Mouse (Mus musculus) CH12.LX (cell line): ENCODE measurements around the gene Kcnk3. TPM values are rescaled to one million over a fixed set of nuclear protein-coding genes. Genes with fewer than 3 reads are reported as not detected.
A peak's percentile ranks its signal among the peaks of the same experiment; 100 is the strongest.

ENCODE experiments used
- DNase-seq: peaks from one replicate; pipeline ENCODE4 v3.0.0-alpha.2; 2013; ENCODE audit errors: extremely low read depth
- H3K27ac ChIP-seq: 2 replicates; pipeline ENCODE4 v1.5.1; 2012; ENCODE audit warnings: low read depth, mild to moderate bottlenecking, control low read depth, moderate library complexity; ENCODE audit not compliant: insufficient read depth
- H3K27me3 ChIP-seq: replicated peaks from 2 replicates; pipeline ENCODE3; 2012; ENCODE audit warnings: inconsistent platforms
- H3K36me3 ChIP-seq, 2 experiments: replicated peaks in 1 of 2; 2 replicates each; pipeline versions ENCODE3 to v1.6.1; 2012; ENCODE audit warnings: inconsistent platforms in 1 of 2, low read length in 1 of 2, mild to moderate bottlenecking in 1 of 2, mixed read lengths in 1 of 2, moderate library complexity in 1 of 2; ENCODE audit not compliant: control insufficient read depth in 1 of 2, insufficient read depth in 1 of 2
- H3K4me1 ChIP-seq, 2 experiments: 2 replicates each; pipeline ENCODE4 v1.6.1; 2012; ENCODE audit warnings: inconsistent platforms in 1 of 2, moderate library complexity in 1 of 2; ENCODE audit not compliant: insufficient read depth in 2 of 2, control insufficient read depth in 1 of 2
- H3K4me2 ChIP-seq: 2 replicates; pipeline ENCODE4 v1.6.1; 2012; ENCODE audit warnings: low read depth, mild to moderate bottlenecking, control low read depth; ENCODE audit not compliant: poor library complexity, insufficient read depth, severe bottlenecking
- H3K4me3 ChIP-seq, 3 experiments: fragments of 150-350 bp in 1 of 3; sonication (generic) in 1 of 3; replicated peaks in 1 of 3; 2 replicates each; pipeline versions ENCODE3 to v1.5.1; 2011 to 2012; ENCODE audit warnings: low read depth in 2 of 3, low read length in 2 of 3, mild to moderate bottlenecking in 2 of 3, moderate library complexity in 2 of 3, control low read depth in 1 of 3, improper control_type of control experiment in 1 of 3, inconsistent platforms in 1 of 3, mixed read lengths in 1 of 3; ENCODE audit not compliant: poor library complexity in 1 of 3
- H3K79me2 ChIP-seq: replicated peaks from 2 replicates; pipeline ENCODE4 v1.6.1; 2012; ENCODE audit warnings: mild to moderate bottlenecking, moderate library complexity; ENCODE audit not compliant: control insufficient read depth, poor library complexity, insufficient read depth, severe bottlenecking; ENCODE audit errors: extremely low read depth
- H3K9ac ChIP-seq: 2 replicates; pipeline ENCODE4 v1.6.1; 2012; ENCODE audit warnings: low read depth, mild to moderate bottlenecking, control low read depth, moderate library complexity; ENCODE audit not compliant: insufficient read depth
- H3K9me3 ChIP-seq: replicated peaks from 2 replicates; pipeline ENCODE3; 2012; ENCODE audit warnings: low read length, inconsistent platforms, mixed read lengths
- BHLHE40 ChIP-seq: IDR thresholded peaks from 2 replicates; pipeline ENCODE4 v1.6.1; 2011; ENCODE audit warnings: mild to moderate bottlenecking, low read depth, low read length, improper control_type of control experiment
- CHD2 ChIP-seq: IDR thresholded peaks from 2 replicates; pipeline ENCODE4 v1.6.1; 2011; ENCODE audit warnings: low read length, improper control_type of control experiment
- EP300 ChIP-seq: IDR thresholded peaks from 2 replicates; pipeline ENCODE4 v1.6.1; 2011; ENCODE audit warnings: low read length, improper control_type of control experiment
- ETS1 ChIP-seq: conservative IDR thresholded peaks from 2 replicates; pipeline ENCODE4 v1.6.1; 2012; ENCODE audit warnings: low read depth, mild to moderate bottlenecking, inconsistent platforms, low read length, improper control_type of control experiment, moderate library complexity
- KAT2A ChIP-seq: IDR thresholded peaks from 2 replicates; pipeline ENCODE4 v1.6.1; 2012; ENCODE audit warnings: low read length, improper control_type of control experiment, inconsistent platforms; ENCODE audit not compliant: insufficient replicate concordance
- MAX ChIP-seq: IDR thresholded peaks from 2 replicates; pipeline ENCODE4 v1.6.1; 2011; ENCODE audit warnings: low read length, improper control_type of control experiment
- MEF2A ChIP-seq: IDR thresholded peaks from 2 replicates; pipeline ENCODE4 v1.6.1; 2014; ENCODE audit warnings: low read depth, mild to moderate bottlenecking, inconsistent platforms, low read length, improper control_type of control experiment, borderline replicate concordance
- MYC ChIP-seq: IDR thresholded peaks from 2 replicates; pipeline ENCODE4 v1.6.1; 2011; ENCODE audit warnings: low read depth, mild to moderate bottlenecking, improper control_type of control experiment, low read length
- NRF1 ChIP-seq: IDR thresholded peaks from 2 replicates; pipeline ENCODE4 v1.6.1; 2014; ENCODE audit warnings: low read depth, mild to moderate bottlenecking, inconsistent platforms, low read length, improper control_type of control experiment, moderate library complexity
- PAX5 ChIP-seq: IDR thresholded peaks from 2 replicates; pipeline ENCODE4 v1.6.1; 2012; ENCODE audit warnings: low read length, inconsistent platforms, mixed read lengths
- USF1 ChIP-seq: IDR thresholded peaks from 2 replicates; pipeline ENCODE4 v1.6.1; 2014; ENCODE audit warnings: low read depth, mild to moderate bottlenecking, inconsistent platforms, low read length, improper control_type of control experiment
- USF2 ChIP-seq: conservative IDR thresholded peaks from 2 replicates; pipeline ENCODE4 v1.6.1; 2011; ENCODE audit warnings: low read depth, low read length, improper control_type of control experiment
- ZC3H11A ChIP-seq: IDR thresholded peaks from 2 replicates; pipeline ENCODE4 v1.6.1; 2012; ENCODE audit warnings: low read depth, mild to moderate bottlenecking, inconsistent platforms, low read length, improper control_type of control experiment
- ZKSCAN1 ChIP-seq: IDR thresholded peaks from 2 replicates; pipeline ENCODE4 v1.6.1; 2012; ENCODE audit warnings: low read depth, inconsistent platforms, low read length, improper control_type of control experiment, borderline replicate concordance
- dilution Hi-C: fragments of 300-500 bp; cut with MboI; formaldehyde crosslinking; loops from 2 replicates; pipeline ENCODE4 v1.14.3; 2020; ENCODE audit warnings: low sequenced_read_pairs; ENCODE audit not compliant: extremely low pct_unique_long_range_greater_than_20kb, extremely low pct_ligation_motif_present
- in situ Hi-C: fragments of 300-500 bp; cut with MboI; formaldehyde crosslinking; loops from 3 replicates; pipeline ENCODE4 v1.14.3; 2019; ENCODE audit warnings: low sequenced_read_pairs, low pct_ligation_motif_present, low pct_unique_long_range_greater_than_20kb, mixed read lengths
- polyA plus RNA-seq: library from polyadenylated mRNA; unstranded; fragments of >175 nt; gene quantifications from 2 replicates; pipeline ENCODE4 v1.2.1, GENCODE M21; 2012; ENCODE audit warnings: low read depth; ENCODE audit not compliant: insufficient read length
- total RNA-seq, 2 experiments: library from RNA; depleted of rRNA; stranded (reverse); fragments of 300-350 nt in 1 of 2; fragments of >200 nt in 1 of 2; gene quantifications; 2 replicates each; pipeline ENCODE4 v1.2.3; 2012 to 2014

Gene Kcnk3
- total RNA-seq (2012; rRNA removed) = not detected in 2 replicates
- not detected in 2 replicates for total RNA-seq (2014; rRNA removed)
- polyA plus RNA-seq = not detected in 2 replicates

DNA sequence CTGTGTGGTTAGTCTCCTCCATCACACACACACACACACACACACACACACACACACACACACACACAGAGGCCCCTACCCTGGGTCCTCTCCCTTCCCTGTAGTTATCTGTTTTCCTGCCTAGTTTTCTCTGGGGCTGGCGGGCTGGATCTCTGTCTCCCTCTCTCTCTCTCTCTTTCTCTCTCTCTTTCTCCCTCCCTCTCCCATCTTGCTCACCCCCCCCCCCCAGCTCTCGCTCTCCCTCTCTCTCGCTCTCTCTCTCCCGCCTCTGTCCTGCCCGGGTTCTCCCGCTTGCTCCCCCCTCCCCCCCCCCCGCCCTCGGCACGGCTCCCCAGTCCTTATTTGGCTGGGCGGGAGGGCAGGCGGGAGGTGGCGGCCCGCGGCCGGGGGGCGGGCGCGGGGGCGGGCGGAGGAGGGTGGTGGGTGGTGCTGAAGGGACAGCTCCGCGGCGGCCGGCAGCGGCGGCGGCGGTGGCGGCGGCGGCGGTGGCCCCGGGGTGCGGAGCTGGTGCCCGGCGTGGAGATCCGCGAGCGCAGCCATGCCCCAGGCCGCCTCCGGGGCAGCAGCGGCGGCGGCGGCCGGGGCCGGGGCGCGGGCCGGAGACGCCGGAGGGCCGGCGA lies at the start of gene Kcnk3:
Kcnk3 (plus strand) TSS at position 490 of the 620 bp plus-strand sequence.
- H3K9me3 ChIP-seq = peaks cover 5% of the 10 kb centered on the region
- H3K27ac ChIP-seq = no peak within 1 kb of the TSS
- H3K9ac ChIP-seq = no peak within 1 kb of the TSS
- dilution Hi-C loops (no loop called here), in situ Hi-C loops (no loop called here)
- no peaks in the 10 kb centered on the region for H3K79me2 ChIP-seq
- no peak for TF ChIP-seq NRF1
- TF ChIP-seq BHLHE40 = no peak
- no peak for TF ChIP-seq KAT2A
- TF ChIP-seq ZKSCAN1 = no peak
- no peak for TF ChIP-seq ZC3H11A
- TF ChIP-seq USF2 = no peak
- no peak for TF ChIP-seq ETS1
- peak within 1 kb of the TSS; percentile 47 for H3K4me2 ChIP-seq
- peaks cover 3 to 15% of the 10 kb centered on the region in 2 experiments for H3K4me1 ChIP-seq
- no peak for DNase-seq
- peaks cover 48% of the 10 kb centered on the region for H3K27me3 ChIP-seq
- H3K4me3 ChIP-seq = no peak within 1 kb of the TSS
- no peaks in the 10 kb centered on the region for H3K36me3 ChIP-seq

DNA sequence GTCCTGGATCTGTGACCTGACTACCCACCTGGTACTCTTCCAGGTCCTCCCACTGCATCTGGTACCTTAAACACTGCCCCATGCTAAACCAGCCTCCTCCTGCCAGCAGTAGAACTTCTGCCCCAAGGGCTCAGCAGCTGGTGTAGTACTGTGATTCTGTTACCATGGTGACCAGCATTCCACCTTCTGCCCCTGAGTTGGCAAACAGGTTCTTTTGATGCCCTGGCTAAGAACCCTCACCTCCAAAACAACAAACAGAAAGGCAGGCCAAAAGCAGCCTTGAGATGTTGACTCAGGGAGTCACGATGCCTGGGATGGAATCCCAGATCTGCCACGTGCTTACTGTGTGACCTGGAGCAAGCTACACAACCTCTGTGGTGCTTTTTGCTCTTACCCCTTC lies 42.3 kb upstream of the Kcnk3 start, which contains the start of gene Cib4:
Cib4 (minus strand) TSS at position 139 of the 400 bp plus-strand sequence.
- H3K27me3 ChIP-seq = peaks cover 52% of the 10 kb centered on the region
- in situ Hi-C loops = no loop called here
- TF ChIP-seq PAX5 = no peak
- TF ChIP-seq USF2 = no peak
- no peak for TF ChIP-seq NRF1
- TF ChIP-seq KAT2A = no peak
- no peak for TF ChIP-seq MAX
- no peak for TF ChIP-seq MYC
- TF ChIP-seq USF1 = no peak
- no peak for TF ChIP-seq MEF2A
- no peak for TF ChIP-seq EP300
- no peak for TF ChIP-seq CHD2
- TF ChIP-seq, all 38 proteins: peak for 0
- Histone ChIP-seq H3K9me3 (no peaks in the 10 kb centered on the region), H3K36me3 (no peaks in the 10 kb centered on the region), H3K9ac (no peak within 1 kb of the TSS), H3K79me2 (no peaks in the 10 kb centered on the region), H3K4me2 (no peak within 1 kb of the TSS), H3K27ac (no peak within 1 kb of the TSS), H3K4me1 (no peaks in the 10 kb centered on the region), H3K4me3 (no peak within 1 kb of the TSS)
- DNase-seq = no peak
- dilution Hi-C loops = loop anchor here (25.0 kb wide), 1 partner anchor 92 kb away; the partner anchor contains the start of gene Slc35f6
